Mouse (Mus musculus) mouse embryonic stem cell (cell line): Measurements from ENCODE around the gene Prodh2.

Source experiments
- in situ Hi-C, 2 experiments: fragments of 300-500 bp; cut with MboI; formaldehyde crosslinking; loops; 1 replicate in 1 of 2; 3 replicates in 1 of 2; pipeline ENCODE4 v1.14.3; 2019 to 2020; ENCODE audit warnings: low sequenced_read_pairs in 2 of 2, low pct_unique_long_range_greater_than_20kb in 1 of 2, mixed read lengths in 1 of 2; ENCODE audit not compliant: unreplicated experiment in 1 of 2

Prodh2 gene

GRCm38 (mm10) chr7:30533941-30534632 lies 40.7 kb downstream of the Prodh2 start:
- in situ Hi-C loops = no loop called here

GRCm38 (mm10) chr7:30534633-30535577 lies 41.5 kb downstream of the Prodh2 start, which contains the start of gene Arhgap33:
Gene Arhgap33, minus strand, starts transcription at chr7:30535060.
- in situ Hi-C loops = no loop called here

- in situ Hi-C loops = no loop called here
Observed at GRCm38 (mm10) chr7:30540572-30540971, 47.1 kb downstream of the Prodh2 start.

- in situ Hi-C loops = no loop called here
Observed at GRCm38 (mm10) chr7:30544327-30544726, 50.9 kb downstream of the Prodh2 start.

- in situ Hi-C loops = no loop called here
Observed at GRCm38 (mm10) chr7:30549880-30550279, 56.5 kb downstream of the Prodh2 start.

GRCm38 (mm10) chr7:30550603-30551002 lies 57.2 kb downstream of the Prodh2 start:
- in situ Hi-C loops = no loop called here

GRCm38 (mm10) chr7:30551445-30552101 lies 58.2 kb downstream of the Prodh2 start:
- in situ Hi-C loops = no loop called here

GRCm38 (mm10) chr7:30552102-30553020 lies 58.9 kb downstream of the Prodh2 start, which contains the start of the genes Hspb6 and Proser3:
Gene Hspb6, plus strand, starts transcription at chr7:30552178.
Gene Proser3, minus strand, starts transcription at chr7:30552299.
- in situ Hi-C loops = no loop called here

- in situ Hi-C loops = no loop called here
Observed at GRCm38 (mm10) chr7:30553021-30553589, 59.7 kb downstream of the Prodh2 start.

- in situ Hi-C loops = no loop called here
Observed at GRCm38 (mm10) chr7:30553810-30554584, 60.6 kb downstream of the Prodh2 start.

GRCm38 (mm10) chr7:30556894-30557536 lies 63.6 kb downstream of the Prodh2 start:
- in situ Hi-C loops = no loop called here

GRCm38 (mm10) chr7:30557901-30558514 lies 64.6 kb downstream of the Prodh2 start:
- in situ Hi-C loops = no loop called here

GRCm38 (mm10) chr7:30558656-30559442 lies 65.4 kb downstream of the Prodh2 start:
- in situ Hi-C loops = no loop called here

GRCm38 (mm10) chr7:30559443-30559954 lies 66.1 kb downstream of the Prodh2 start, which contains the start of gene Lin37:
Gene Lin37, minus strand, starts transcription at chr7:30559838.
- in situ Hi-C loops = no loop called here

GRCm38 (mm10) chr7:30560296-30560695 lies 66.9 kb downstream of the Prodh2 start:
- in situ Hi-C loops = no loop called here
